Mouse (Mus musculus) cortical plate, adult 2 months (tissue): ENCODE measurements around the gene Gse1.

Experiments
- CTCF ChIP-seq: fragments of 200-500 bp; IDR thresholded peaks from 2 replicates; pipeline ENCODE4 v1.5.1; 2011; ENCODE audit warnings: mild to moderate bottlenecking, control low read depth, low read length; ENCODE audit not compliant: insufficient read depth; ENCODE audit errors: extremely low read depth
- POLR2A ChIP-seq: fragments of 200-500 bp; IDR thresholded peaks from 2 replicates; pipeline ENCODE4 v1.6.1; 2011; ENCODE audit warnings: mild to moderate bottlenecking, low read length, control low read depth; ENCODE audit not compliant: insufficient read depth; ENCODE audit errors: extremely low read depth

DNA sequence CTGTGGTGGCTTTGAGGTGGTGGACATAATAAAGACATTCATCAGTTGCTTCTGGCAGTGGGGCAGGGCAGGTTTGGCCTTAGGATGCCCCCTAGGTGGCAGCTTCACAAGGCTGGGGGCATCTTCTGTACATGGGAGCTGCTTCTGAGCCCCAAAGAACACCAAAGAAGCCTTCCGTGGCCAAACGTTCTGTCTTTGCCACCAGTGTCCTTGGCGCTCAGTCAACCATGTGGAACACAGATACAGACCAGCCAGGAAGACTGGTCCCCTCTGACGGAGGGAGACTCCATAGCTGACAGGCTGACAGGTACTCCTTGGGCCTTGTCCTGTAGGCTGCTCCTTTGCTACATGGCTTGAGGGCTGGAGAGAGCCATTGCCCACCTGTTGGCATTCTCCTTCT lies 45.2 kb downstream of the Gse1 start:
- TF ChIP-seq POLR2A (no peak), CTCF (no peak)
